Mouse (Mus musculus) 416B (cell line): ENCODE measurements around the gene Vps50.
"Not testable (repeated sequence)": the region's sequence is repeated elsewhere in the genome, so short reads cannot be mapped to it uniquely, and the experiment has no call there.

Source experiments
- DNase-seq: peaks from one replicate; pipeline ENCODE4 v3.0.0; 2011; ENCODE audit warnings: low read depth

The Vps50 gene

DNA sequence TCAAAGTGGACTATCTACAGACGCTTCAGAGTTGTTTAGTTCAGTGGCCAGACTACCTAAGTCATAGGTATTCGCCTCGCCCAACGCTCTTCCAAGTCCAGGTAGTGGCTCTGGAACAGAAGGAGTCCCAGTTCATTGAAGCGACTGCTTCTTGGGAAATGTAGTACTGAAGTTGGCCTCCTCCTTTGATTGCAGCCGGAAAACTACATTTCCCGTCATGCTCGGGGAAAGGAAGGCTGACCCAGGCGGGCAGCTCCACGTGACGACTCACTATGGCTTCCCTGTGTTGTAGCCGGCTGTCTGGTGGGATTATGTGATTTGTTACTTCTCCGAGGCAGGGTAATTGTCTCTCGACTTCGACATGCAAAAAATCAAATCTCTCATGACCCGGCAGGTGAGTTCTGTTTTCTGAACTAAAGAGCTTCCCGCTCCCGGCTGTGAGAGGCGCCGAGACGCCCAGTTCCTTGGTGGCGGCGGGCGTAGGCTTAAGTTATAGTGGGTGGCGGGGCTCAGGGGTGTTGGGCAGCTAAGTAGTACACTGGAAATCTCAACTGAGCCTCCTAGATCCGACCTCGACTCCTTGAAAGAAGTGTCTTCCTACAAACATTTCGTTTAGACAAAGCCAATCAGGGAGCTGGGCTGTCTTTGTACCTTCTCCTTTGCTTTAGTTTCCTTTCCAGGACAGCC lies at the start of gene Vps50, which contains the start of gene Hepacam2:
Vps50 (plus strand) TSS at position 221 of the 687 bp plus-strand sequence.
Hepacam2 (minus strand) TSS at position 137 of the 687 bp plus-strand sequence.
- peak; percentile 93 for DNase-seq

DNA sequence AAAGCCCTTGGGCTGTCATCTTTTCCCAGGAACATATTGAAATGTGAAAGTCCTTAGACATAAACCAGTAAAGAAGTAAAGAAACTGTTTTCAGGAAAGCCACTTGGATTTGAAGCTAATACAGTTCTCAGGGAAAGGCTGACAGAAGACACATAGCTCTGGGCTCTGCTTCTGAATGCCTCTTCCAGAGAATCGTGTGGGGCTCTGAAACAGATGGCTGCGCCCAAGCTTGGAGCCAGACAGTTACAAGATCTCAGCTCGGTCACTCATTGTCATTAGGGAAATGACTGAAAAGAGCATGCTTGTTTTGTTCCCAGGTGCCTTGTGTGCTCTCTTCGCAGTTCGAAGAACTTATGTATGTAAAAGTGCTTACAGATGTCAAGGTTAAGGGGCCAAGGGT lies 43.8 kb upstream of the Vps50 start:
- DNase-seq: no peak

DNA sequence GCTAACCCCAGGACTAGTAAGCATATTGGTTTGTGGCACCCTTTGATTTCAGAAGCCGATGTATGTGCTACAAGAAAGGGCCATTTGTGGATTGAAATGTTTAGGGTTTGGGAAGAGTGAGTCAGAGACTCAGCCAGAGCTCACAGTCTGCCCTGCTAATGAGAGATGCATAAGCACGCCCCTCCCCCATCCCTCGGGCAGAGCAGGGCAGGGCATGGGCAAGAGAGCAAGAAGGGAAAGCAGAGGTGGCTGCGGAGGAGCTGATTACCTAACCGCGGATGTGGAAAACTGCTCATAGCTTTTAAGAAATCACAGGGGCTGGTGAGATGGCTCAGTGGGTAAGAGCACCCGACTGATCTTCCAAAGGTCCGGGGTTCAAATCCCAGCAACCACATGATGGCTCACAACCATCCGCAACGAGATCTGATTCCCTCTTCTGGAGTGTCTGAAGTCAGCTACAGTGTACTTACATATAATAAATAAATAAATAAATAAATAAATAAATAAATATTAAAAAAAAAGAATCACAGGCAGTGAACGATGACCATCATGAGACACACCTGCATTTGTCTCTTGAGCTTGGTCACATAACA lies 42.1 kb upstream of the Vps50 start:
- peak; percentile 10 for DNase-seq

DNA sequence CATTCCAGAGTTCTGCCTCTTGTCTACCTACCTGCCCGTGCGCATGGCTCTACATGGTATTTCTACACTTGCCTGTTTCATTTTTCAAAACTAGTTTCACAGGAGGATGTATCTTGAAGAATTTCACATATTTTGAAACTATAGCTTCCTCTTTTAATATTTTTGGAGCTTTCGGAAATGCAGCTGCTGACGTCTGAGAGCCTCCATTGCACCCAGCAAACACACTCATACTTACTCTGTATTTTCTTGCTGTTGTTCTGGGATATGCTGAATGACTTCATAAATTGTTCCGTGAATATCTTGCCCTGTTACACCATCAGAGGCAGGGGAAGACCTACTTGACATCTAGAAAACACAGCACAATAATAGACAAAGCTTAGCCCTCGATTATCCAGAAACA lies 35.2 kb upstream of the Vps50 start:
- no peak for DNase-seq

DNA sequence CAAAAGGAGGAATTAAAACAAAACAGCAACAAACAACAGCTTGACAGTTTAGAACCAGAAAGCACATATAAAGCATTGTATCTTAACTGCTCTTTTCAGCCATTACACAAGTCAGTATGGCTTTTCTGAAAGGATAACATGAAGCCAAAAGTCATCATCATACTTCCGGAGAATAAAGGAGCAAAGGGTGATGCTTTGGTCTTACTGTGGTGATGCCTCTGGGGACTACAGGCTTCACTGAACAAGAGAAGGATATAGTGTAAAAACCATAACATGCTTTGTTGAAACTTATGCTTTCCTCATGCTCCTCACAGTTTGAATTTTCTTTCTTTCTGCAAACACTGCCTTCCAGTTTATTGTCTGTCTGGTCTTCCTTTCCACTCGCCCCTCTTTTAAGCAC lies 34.6 kb upstream of the Vps50 start:
- no peak for DNase-seq

DNA sequence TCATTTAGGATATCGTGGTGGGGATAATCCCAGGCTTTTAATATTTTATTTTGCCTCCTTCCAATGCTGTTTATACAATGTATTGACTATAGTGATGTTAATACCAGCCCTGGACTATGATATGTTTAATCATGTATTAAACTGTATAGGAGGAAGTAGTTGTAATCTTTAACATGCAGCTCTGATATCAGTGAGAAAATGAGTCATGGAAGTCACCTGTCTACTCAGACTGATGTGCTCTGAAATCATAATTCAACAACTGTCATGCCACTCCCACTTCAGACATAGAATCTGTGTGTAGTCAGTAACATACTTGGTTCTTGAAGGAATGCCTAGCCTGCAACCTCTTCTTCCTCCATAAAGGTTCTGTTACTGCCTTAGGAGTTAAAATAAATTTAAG lies 29.6 kb upstream of the Vps50 start:
- no peak for DNase-seq

DNA sequence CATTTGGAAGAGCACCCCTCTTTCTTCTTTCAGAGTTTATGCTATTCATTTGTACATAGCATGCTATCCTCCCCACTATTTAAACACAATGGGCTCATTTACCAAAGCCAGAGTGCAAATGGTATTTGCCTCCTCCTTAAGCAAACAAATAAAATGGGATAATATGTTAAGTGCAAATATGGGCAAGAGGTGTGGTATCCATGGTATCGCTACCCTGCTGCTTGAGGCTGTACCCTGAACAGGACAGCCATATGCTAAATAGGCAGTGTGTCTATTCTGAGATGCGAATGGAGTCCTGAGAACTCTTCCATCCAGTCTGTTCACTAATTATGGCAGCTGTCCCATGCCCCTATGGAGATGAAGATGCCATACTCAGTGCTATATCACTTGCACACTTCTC lies 27.5 kb upstream of the Vps50 start:
- DNase-seq: no peak

DNA sequence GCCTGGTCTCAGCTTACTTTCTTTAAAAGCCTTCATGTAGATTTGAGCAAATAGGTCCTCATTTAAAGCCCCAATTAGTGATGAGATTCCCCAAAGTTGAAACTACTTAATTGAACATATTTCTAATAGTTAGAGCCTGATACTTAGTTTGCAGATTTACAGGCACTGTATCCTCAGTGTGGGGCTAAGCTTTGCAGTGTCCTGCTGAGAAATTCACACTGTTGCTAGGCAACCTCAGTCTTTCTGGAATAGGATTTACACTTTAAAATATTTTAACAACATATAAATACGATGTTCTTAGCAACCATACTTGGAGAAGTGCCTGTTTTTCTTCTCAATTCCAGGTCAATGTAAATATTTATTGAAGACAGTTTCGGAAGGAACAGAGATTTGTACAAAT lies 21.9 kb upstream of the Vps50 start:
- no peak for DNase-seq

DNA sequence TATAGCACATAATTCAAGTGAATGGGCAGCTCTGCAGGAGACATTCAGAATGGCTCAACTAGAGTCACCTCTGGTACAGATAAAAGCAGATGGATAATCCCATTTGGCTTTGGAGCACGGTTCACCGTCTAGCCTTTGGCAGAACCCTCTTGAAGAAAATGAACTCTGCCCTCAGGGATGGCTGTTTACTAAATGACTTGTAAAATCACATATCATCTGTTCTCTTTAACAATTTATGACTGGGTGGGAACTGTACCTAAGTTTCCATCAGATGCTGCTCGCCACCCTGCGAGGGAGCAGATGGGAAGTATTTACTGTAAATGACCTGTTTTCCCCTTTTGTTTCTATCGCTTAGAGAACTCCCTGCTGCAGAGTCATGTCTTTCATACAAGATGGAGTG lies 18.3 kb upstream of the Vps50 start:
- DNase-seq: no peak

DNA sequence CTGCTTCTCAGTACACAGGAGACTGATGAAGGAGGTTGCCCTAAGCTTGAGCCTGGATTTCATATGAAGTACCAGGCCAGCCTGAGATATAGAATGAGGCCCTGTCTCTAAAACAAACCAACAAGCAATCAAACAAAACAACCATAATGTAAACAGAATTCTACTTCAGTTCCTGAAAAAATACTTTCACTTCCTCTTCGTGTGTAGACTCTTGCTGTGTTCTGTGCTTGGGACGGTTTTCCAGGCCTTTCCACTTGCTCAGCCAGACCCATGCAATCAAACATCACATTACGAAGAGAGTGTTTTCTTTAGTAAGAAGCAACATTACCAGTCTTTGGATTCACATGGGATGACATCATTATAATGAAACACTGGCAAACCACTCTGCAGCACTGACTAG lies 16.5 kb upstream of the Vps50 start:
- no peak for DNase-seq

DNA sequence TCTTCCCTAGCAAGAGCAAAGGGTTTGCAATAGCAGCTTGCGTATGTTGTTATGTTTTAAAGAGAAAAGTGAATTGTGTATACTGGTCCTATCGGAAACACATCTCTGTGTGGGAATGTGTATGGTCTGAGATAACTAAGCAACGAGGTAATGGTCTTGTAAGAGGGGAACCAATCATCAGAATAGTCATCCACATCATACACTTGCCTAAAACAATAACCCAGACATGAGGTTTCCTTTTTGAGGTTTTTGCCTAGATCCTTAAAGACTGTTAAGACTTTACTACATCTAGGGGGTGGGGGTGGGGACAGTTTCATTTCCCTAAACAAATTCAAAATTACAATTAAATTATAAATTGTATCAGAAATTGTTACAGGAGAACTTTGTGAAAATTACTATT lies 13.0 kb upstream of the Vps50 start:
- DNase-seq: no peak

DNA sequence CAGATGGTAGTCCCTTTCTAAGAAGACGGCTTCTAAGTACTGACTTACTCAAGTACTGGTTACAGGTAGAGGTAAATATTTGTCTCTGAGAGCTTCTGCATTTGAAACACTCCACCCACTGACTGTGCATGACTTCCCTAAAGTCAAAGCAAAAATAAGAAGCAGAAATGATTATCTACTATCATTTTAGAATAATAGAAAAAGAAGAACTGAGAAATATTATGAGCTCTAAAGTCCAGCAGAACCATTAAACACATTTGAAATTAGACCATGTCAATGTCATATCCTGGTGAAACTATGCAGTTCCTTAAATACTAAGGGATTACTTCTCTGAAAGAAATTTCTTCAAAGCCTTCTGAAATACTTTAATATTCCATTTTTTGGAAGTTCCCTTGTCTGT lies 10.8 kb upstream of the Vps50 start:
- DNase-seq: no peak

DNA sequence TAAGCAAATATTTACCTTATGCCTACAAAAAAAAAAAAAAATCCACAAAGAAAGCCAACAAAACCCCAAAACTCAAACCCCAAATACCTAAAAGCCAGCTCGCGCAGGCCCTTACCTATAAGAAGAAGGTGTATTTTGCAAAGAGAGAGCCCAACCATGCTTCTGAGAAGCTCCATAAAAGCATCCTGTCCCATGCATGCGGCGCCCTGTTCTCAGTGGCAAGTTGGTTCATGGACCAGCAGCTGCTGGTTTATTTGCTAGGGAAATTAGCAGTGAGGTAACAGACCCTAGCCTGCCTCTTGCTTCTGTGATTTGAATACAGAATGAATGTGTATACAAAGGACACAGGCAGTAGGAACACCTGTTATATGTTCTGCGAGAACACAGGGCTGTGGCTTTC lies 3.9 kb upstream of the Vps50 start:
- DNase-seq: no peak

DNA sequence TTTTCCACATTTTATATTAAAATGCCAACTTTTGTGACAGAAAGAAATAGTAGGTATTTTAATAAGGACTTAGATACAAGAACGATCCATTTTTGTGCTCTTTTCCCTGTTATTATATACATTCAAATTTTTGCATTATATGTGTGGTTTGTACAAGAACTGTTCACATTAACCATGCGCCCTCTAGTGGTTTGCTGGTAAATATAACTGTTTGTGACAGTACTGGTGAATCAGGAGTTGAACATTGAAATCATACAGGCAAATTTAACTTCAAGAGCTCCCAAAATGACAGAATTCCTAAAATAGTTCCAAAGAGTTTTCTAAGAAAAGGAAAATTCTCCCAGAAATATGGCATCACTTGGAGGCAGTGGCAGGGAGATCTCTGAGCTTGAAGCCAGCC lies 2.0 kb upstream of the Vps50 start:
- peak; percentile 67 for DNase-seq

DNA sequence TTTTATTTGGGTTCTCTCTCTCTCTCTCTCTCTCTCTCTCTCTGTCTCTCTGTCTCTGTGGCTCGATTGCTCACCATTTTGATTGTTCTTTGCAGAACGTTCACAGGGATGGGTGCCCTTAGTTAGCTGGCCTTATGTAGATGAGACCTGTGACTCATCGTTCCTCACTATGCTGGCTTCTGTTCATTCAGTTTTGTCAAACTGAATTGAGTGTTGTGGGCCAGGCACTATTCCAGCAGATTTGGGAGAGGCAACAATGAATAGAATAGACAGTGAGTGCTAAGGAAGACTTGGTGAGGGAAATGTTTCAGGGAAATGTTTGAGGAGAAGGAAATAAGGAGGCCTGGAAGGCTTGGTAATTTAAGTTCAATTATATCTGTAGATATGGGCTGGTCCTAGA lies 2.1 kb downstream of the Vps50 start:
- DNase-seq: no peak

DNA sequence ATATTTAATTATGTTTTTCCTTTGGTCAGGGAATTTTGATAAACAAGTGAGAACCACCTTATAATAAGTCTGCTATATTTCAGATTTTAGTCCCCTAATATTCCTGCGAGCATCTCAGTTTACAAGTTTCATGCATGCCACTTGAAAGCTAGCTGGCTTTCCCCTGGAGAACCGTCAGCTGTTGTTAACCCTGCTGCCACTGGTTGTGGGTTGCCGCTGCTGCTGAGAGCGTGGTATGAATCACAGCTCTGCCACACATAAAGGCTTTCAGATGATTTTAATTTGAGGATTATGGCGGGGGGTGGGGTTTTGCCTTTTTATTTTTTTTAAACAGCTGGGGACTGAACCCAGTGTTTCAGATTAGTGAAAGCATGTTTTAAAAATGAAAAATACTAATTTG lies 7.1 kb downstream of the Vps50 start:
- no peak for DNase-seq

DNA sequence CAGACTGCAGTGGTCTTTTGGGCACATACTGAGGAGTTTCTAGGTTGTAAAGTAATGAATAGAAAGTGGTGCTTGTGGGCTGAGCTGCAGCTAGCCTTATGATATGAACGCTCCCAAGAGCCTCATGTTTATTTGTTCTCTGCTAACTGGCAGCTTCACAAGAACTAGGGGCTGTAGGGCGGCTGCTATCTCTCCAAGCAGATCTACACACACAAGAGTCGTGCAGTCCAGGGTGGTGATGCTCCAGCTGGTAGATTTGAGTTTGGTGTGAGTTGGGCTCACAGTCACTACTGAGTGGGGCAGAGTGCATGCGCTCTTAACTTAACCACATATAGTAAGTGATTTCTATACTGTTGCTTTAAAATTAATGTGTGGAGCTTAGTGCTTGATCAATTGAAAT lies 8.9 kb downstream of the Vps50 start:
- DNase-seq: no peak

DNA sequence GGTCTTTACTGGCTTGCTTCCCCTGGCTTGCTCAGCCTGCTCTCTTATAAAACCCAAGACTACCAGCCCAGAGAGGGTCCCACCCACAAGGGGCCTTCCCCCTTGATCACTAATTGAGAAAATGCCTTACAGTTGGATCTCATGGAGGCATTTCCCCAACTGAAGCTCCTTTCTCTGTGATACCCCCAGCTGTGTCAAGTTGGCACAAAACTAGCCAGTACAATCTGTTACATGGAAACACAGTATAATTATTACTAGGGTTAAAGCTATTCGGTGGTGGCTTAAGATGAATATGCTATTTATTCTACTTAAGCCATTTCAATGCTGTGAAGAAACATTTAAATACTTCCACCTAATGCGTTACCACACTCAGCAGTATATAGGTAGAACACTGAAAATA lies 10.0 kb downstream of the Vps50 start:
- not testable (repeated sequence) for DNase-seq

DNA sequence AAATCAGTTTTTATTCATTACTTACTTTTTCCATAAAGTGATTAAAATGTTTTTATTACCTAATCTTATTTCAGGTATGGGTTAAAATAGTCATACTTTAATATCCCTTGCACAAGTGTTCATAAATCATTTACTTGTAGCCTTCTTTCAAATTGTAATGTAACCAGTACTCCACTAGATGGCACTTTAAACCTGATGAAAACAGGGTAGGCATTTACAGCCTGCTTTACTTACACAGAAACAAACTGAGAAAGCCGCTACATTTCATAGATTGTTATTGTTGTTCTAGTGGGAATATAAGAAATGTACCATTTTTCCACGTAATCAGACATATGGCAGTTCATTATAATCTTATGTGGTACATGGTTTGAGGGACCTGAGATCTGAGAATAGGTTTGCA lies 11.6 kb downstream of the Vps50 start:
- peak; percentile 84 for DNase-seq

DNA sequence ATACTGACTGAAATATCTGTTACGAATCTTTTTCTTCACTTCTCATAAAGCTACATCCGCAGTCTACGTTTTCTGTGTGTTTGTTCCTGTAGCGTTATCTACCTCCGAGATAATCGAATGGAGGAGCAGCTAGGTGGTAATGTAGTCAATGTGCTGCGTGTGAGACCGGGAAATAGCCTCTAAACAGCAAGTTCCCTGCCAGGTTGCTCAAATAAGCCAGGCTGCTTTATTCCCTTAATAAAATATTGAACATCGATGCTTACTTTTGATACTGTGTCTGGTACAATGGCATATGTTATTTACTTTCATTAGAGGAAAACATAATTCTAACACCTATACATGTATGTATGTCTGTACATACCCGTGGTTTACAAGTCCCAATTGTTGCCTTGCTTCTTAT lies 12.9 kb downstream of the Vps50 start:
- no peak for DNase-seq

DNA sequence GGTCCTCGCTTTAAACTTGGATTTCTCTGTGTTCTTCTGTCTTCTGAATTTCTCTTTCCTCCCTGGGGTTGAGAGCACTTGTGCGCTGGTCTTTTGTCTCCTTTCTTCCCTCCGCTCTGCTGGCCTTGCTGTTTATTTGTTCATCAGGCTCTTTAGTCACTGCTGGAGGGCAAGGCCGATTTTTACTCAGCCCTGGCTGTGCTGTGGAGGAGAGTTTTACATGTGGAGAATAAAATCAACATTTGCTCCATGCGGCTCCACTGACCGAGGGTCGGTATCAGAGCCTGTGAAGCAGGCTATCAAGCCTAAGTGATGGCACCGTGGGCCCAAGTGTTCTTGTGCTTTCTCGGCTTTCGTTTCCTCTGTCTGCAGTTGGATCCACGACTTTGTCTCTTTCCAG lies 13.4 kb downstream of the Vps50 start:
- no peak for DNase-seq

DNA sequence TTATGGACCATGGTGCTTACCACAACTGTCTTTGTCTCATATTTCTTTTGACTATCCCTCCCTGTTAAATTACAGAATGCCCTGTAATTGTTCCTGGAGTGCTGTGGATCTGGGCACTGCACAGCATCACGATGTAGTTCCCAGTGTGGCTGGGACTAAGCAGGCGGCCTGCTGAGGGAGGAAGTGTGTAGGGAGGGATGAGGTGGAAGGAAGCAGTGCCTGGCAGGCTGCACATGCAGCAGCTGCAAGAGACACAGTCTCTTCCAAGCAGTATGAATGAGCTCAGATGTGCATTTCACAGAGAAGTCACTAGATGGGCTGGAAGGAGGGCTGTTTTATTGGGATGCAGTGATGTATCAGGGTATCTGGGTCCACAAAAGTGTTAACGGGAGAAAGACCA lies 14.4 kb downstream of the Vps50 start:
- peak; percentile 28 for DNase-seq

DNA sequence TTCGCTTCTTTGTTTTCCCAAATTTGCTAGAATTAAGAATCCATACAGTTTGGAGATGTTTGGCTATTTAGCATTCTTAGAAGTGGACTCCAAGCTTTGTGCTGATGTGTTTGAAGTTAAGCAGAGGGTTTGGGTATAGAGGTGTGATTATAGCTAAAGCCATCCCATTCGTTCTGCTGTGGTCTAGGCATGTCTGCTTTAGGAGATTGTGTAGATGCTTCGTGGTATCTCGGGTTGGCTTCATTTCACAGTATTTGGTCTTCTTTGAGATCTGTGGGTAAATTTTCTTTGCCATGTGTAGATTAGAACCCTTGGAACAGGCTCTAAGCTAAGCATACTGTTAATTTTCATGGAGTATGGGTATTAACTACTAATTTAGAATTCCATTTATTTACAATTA lies 30.0 kb downstream of the Vps50 start:
- no peak for DNase-seq

DNA sequence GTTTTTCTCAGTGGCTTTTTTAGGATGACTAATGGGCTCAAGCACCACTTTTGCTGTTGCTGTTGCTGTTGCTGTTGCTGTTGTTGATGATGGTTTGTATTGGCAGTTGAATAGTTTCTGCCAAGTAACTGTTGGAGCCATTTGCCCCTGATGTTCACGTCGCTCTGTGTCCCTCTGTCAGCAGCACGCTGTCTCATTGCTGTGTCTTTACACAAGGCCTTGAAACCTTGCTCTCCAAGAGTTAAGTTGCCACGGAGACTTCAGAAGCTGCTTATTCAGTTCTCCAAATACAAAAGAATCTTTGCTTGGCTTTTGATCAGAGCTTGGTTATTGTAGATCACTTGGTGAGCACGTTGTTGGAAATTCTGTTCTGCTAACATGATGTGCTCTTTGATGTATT lies 33.3 kb downstream of the Vps50 start:
- no peak for DNase-seq
